Mouse (Mus musculus) E14TG2a.4 (cell line): ENCODE measurements around the gene Prps1l3.
A peak's percentile ranks its signal among the peaks of the same experiment; 100 is the strongest.
"Not testable (repeated sequence)": the region's sequence is repeated elsewhere in the genome, so short reads cannot be mapped to it uniquely, and the experiment has no call there.

Source experiments
- H3K27me3 ChIP-seq: 2 replicates; pipeline ENCODE4 v1.6.1; 2014; ENCODE audit warnings: low read length, control low read depth; ENCODE audit not compliant: insufficient read depth
- H3K36me3 ChIP-seq: 2 replicates; pipeline ENCODE4 v1.6.1; 2014; ENCODE audit warnings: low read length, control low read depth; ENCODE audit not compliant: insufficient read depth
- H3K4me1 ChIP-seq: replicated peaks from 2 replicates; pipeline ENCODE4 v1.6.1; 2014; ENCODE audit warnings: low read depth, low read length, control low read depth
- H3K4me3 ChIP-seq: replicated peaks from 2 replicates; pipeline ENCODE4 v1.5.1; 2014; ENCODE audit warnings: mild to moderate bottlenecking, low read length
- H3K9me3 ChIP-seq: 2 replicates; pipeline ENCODE4 v1.6.1; 2014; ENCODE audit warnings: low read length, control low read depth
- CTCF ChIP-seq: conservative IDR thresholded peaks from 2 replicates; pipeline ENCODE4 v1.5.1; 2014; ENCODE audit warnings: low read length
- NANOG ChIP-seq: IDR thresholded peaks from 2 replicates; pipeline ENCODE4 v1.6.1; 2014; ENCODE audit warnings: borderline replicate concordance, low read length, mixed read lengths
- POU5F1 ChIP-seq: IDR thresholded peaks from 2 replicates; pipeline ENCODE4 v1.6.1; 2014; ENCODE audit warnings: low read length, borderline replicate concordance

Gene Prps1l3

GRCm38 (mm10) chr12:57197363-57198026 is 32.7 kb upstream of the Prps1l3 start, which contains the start of gene Slc25a21:
Gene Slc25a21, minus strand, starts transcription at chr12:57197472.
- H3K27me3 ChIP-seq, result peaks cover 37% of the 10 kb centered on the region
- no peak for TF ChIP-seq POU5F1
- TF ChIP-seq CTCF, result no peak
- TF ChIP-seq NANOG, result no peak
- peaks cover 6% of the 10 kb centered on the region for H3K4me1 ChIP-seq
- H3K9me3 ChIP-seq, result no peaks in the 10 kb centered on the region
- H3K36me3 ChIP-seq, result no peaks in the 10 kb centered on the region
- peak within 1 kb of the TSS; percentile 78 for H3K4me3 ChIP-seq

- Histone ChIP-seq H3K9me3 (no peaks in the 10 kb centered on the region), H3K27me3 (peaks cover 36% of the 10 kb centered on the region), H3K4me1 (peaks cover 6% of the 10 kb centered on the region), H3K4me3 (no peak overlapping the region), H3K36me3 (no peaks in the 10 kb centered on the region)
- TF ChIP-seq CTCF (no peak), NANOG (no peak), POU5F1 (no peak)
Measured at GRCm38 (mm10) chr12:57198269-57198668, 31.9 kb upstream of the Prps1l3 start.

GRCm38 (mm10) chr12:57199427-57199826 is 30.8 kb upstream of the Prps1l3 start:
- no peak overlapping the region for H3K4me3 ChIP-seq
- H3K27me3 ChIP-seq, result peaks cover 33% of the 10 kb centered on the region
- no peaks in the 10 kb centered on the region for H3K36me3 ChIP-seq
- H3K4me1 ChIP-seq, result peaks cover 6% of the 10 kb centered on the region
- TF ChIP-seq CTCF, result no peak
- no peak for TF ChIP-seq POU5F1
- no peak for TF ChIP-seq NANOG
- no peaks in the 10 kb centered on the region for H3K9me3 ChIP-seq

- no peaks in the 10 kb centered on the region for H3K36me3 ChIP-seq
- peaks cover 21% of the 10 kb centered on the region for H3K27me3 ChIP-seq
- no peak overlapping the region for H3K4me3 ChIP-seq
- H3K9me3 ChIP-seq, result no peaks in the 10 kb centered on the region
- TF ChIP-seq CTCF (no peak), NANOG (no peak), POU5F1 (no peak)
- peaks cover 6% of the 10 kb centered on the region; the same call in 1 of the 2 replicates for H3K4me1 ChIP-seq
Measured at GRCm38 (mm10) chr12:57201901-57202300, 28.3 kb upstream of the Prps1l3 start.

GRCm38 (mm10) chr12:57204276-57204851 is 25.8 kb upstream of the Prps1l3 start:
- H3K36me3 ChIP-seq, result no peaks in the 10 kb centered on the region
- peaks cover 8% of the 10 kb centered on the region; the same call in 1 of the 2 replicates for H3K27me3 ChIP-seq
- H3K9me3 ChIP-seq, result no peaks in the 10 kb centered on the region
- no peak overlapping the region for H3K4me3 ChIP-seq
- TF ChIP-seq NANOG, result no peak
- TF ChIP-seq POU5F1, result no peak
- TF ChIP-seq CTCF, result no peak
- no peaks in the 10 kb centered on the region for H3K4me1 ChIP-seq

- H3K27me3 ChIP-seq, result no peaks in the 10 kb centered on the region
- H3K4me1 ChIP-seq, result peaks cover 5% of the 10 kb centered on the region; the same call in 1 of the 2 replicates
- peak overlapping the region; percentile 90 for H3K4me3 ChIP-seq
- no peaks in the 10 kb centered on the region for H3K36me3 ChIP-seq
- TF ChIP-seq CTCF (no peak), NANOG (no peak), POU5F1 (no peak)
- H3K9me3 ChIP-seq, result no peaks in the 10 kb centered on the region
Measured at GRCm38 (mm10) chr12:57211353-57212311, 18.6 kb upstream of the Prps1l3 start.

- not testable (repeated sequence) for H3K27me3 ChIP-seq, H3K9me3 ChIP-seq, H3K36me3 ChIP-seq, H3K4me1 ChIP-seq
- H3K4me3 ChIP-seq, result 0 out of 2 replicates have a peak overlapping the region, but pooled peaks have one; percentile 90
Measured at GRCm38 (mm10) chr12:57212463-57212862, 17.7 kb upstream of the Prps1l3 start.

GRCm38 (mm10) chr12:57226411-57226810 is 3.8 kb upstream of the Prps1l3 start:
- TF ChIP-seq NANOG, result no peak
- TF ChIP-seq POU5F1, result no peak
- no peak for TF ChIP-seq CTCF

More at GRCm38 (mm10) chr12:57226411-57226810, 3.8 kb upstream of the Prps1l3 start:
- Histone ChIP-seq H3K4me1 (peaks cover 36% of the 10 kb centered on the region), H3K9me3 (no peaks in the 10 kb centered on the region), H3K36me3 (peaks cover 8% of the 10 kb centered on the region; the same call in 1 of the 2 replicates), H3K4me3 (peak overlapping the region; percentile 83), H3K27me3 (no peaks in the 10 kb centered on the region)
